Mouse (Mus musculus) MEL (cell line): ENCODE data around the gene Qrfpr. TPM values are rescaled to one million over a fixed set of nuclear protein-coding genes. Genes with fewer than 3 reads are reported as not detected.
A peak's percentile ranks its signal among the peaks of the same experiment; 100 is the strongest.

Source experiments
- DNase-seq: peaks from one replicate; pipeline ENCODE4 v3.0.0; 2011; ENCODE audit warnings: low read depth, low spot score
- H3K27ac ChIP-seq: 2 replicates; pipeline ENCODE4 v1.5.1; 2012; ENCODE audit warnings: low read depth, mild to moderate bottlenecking, control low read depth, low read length, moderate library complexity; ENCODE audit not compliant: control insufficient read depth
- H3K27me3 ChIP-seq, 2 experiments: fragments of 150-350 bp in 1 of 2; sonication (generic) in 1 of 2; 2 replicates each; pipeline ENCODE4 v1.6.1; 2012; ENCODE audit warnings: low read length in 2 of 2, mild to moderate bottlenecking in 2 of 2, improper control_type of control experiment in 1 of 2, moderate library complexity in 1 of 2; ENCODE audit not compliant: insufficient read depth in 2 of 2, control insufficient read depth in 1 of 2
- H3K36me3 ChIP-seq, 2 experiments: 2 replicates each; pipeline ENCODE4 v1.6.1; 2012 to 2014; ENCODE audit warnings: low read length in 2 of 2, improper control_type of control experiment in 1 of 2, inconsistent platforms in 1 of 2, mild to moderate bottlenecking in 1 of 2; ENCODE audit not compliant: insufficient read depth in 2 of 2, control insufficient read depth in 1 of 2
- H3K4me1 ChIP-seq, 2 experiments: fragments of 150-350 bp in 1 of 2; sonication (generic) in 1 of 2; 2 replicates each; pipeline ENCODE4 v1.6.1; 2012; ENCODE audit warnings: low read length in 2 of 2, improper control_type of control experiment in 1 of 2, mild to moderate bottlenecking in 1 of 2; ENCODE audit not compliant: insufficient read depth in 2 of 2, control insufficient read depth in 1 of 2
- H3K4me3 ChIP-seq, 2 experiments: fragments of 150-350 bp in 1 of 2; sonication (generic) in 1 of 2; 2 replicates each; pipeline ENCODE4 v1.5.1; 2012; ENCODE audit warnings: low read depth in 2 of 2, low read length in 2 of 2, mild to moderate bottlenecking in 2 of 2, moderate library complexity in 2 of 2, control low read depth in 1 of 2, improper control_type of control experiment in 1 of 2; ENCODE audit not compliant: control insufficient read depth in 1 of 2, insufficient read depth in 1 of 2
- H3K79me2 ChIP-seq: 2 replicates; pipeline ENCODE4 v1.6.1; 2012; ENCODE audit warnings: mild to moderate bottlenecking, low read length, moderate library complexity; ENCODE audit not compliant: control insufficient read depth, poor library complexity, insufficient read depth
- H3K9ac ChIP-seq: 2 replicates; pipeline ENCODE4 v1.6.1; 2012; ENCODE audit warnings: low read depth, mild to moderate bottlenecking, control low read depth, low read length, moderate library complexity; ENCODE audit not compliant: control insufficient read depth, poor library complexity, severe bottlenecking
- H3K9me3 ChIP-seq: fragments of 150-350 bp; sonication (generic); replicated peaks from 2 replicates; pipeline ENCODE4 v1.6.1; 2012; ENCODE audit warnings: mild to moderate bottlenecking, low read length, improper control_type of control experiment, moderate library complexity; ENCODE audit not compliant: insufficient read depth
- BHLHE40 ChIP-seq: IDR thresholded peaks from 2 replicates; pipeline ENCODE4 v1.6.1; 2012; ENCODE audit warnings: low read depth, mild to moderate bottlenecking, inconsistent platforms, low read length, improper control_type of control experiment, borderline replicate concordance
- CHD1 ChIP-seq: IDR thresholded peaks from 2 replicates; pipeline ENCODE4 v1.6.1; 2012; ENCODE audit warnings: low read depth, mild to moderate bottlenecking, inconsistent platforms, low read length, improper control_type of control experiment
- CTCF ChIP-seq, 3 experiments: IDR thresholded peaks in 2 of 3; conservative IDR thresholded peaks in 1 of 3; 2 replicates each; pipeline ENCODE4 v1.5.1; 2011 to 2012; ENCODE audit warnings: low read length in 3 of 3, low read depth in 2 of 3, mild to moderate bottlenecking in 2 of 3, improper control_type of control experiment in 1 of 3, inconsistent platforms in 1 of 3, mixed read lengths in 1 of 3, moderate library complexity in 1 of 3; ENCODE audit not compliant: control insufficient read depth in 1 of 3, insufficient read depth in 1 of 3, poor library complexity in 1 of 3, severe bottlenecking in 1 of 3
- GABPA ChIP-seq: IDR thresholded peaks from 2 replicates; pipeline ENCODE4 v1.6.1; 2012; ENCODE audit warnings: low read depth, mild to moderate bottlenecking, inconsistent platforms, low read length, improper control_type of control experiment, moderate library complexity
- GATA1 ChIP-seq: IDR thresholded peaks from 2 replicates; pipeline ENCODE4 v1.6.1; 2011; ENCODE audit warnings: low read depth, low read length, improper control_type of control experiment
- HCFC1 ChIP-seq: IDR thresholded peaks from 2 replicates; pipeline ENCODE4 v1.6.1; 2012; ENCODE audit warnings: low read depth, mild to moderate bottlenecking, inconsistent platforms, low read length, improper control_type of control experiment, moderate library complexity
- JUND ChIP-seq: IDR thresholded peaks from 2 replicates; pipeline ENCODE4 v1.6.1; 2011; ENCODE audit warnings: low read depth, mild to moderate bottlenecking, improper control_type of control experiment, low read length
- MAZ ChIP-seq: IDR thresholded peaks from 2 replicates; pipeline ENCODE4 v1.6.1; 2012; ENCODE audit warnings: low read depth, mild to moderate bottlenecking, inconsistent platforms, low read length, improper control_type of control experiment
- MEF2A ChIP-seq: IDR thresholded peaks from 2 replicates; pipeline ENCODE4 v1.6.1; 2014; ENCODE audit warnings: low read depth, mild to moderate bottlenecking, inconsistent platforms, low read length, improper control_type of control experiment; ENCODE audit not compliant: poor library complexity, insufficient replicate concordance, severe bottlenecking; ENCODE audit errors: extremely low read depth
- MYB ChIP-seq: IDR thresholded peaks from 2 replicates; pipeline ENCODE4 v1.6.1; 2011; ENCODE audit warnings: mild to moderate bottlenecking, low read depth, low read length, improper control_type of control experiment
- MYC ChIP-seq: IDR thresholded peaks from 2 replicates; pipeline ENCODE4 v1.6.1; 2011; ENCODE audit warnings: low read depth, mild to moderate bottlenecking, low read length, improper control_type of control experiment, moderate library complexity
- NELFE ChIP-seq: IDR thresholded peaks from 2 replicates; pipeline ENCODE4 v1.6.1; 2011; ENCODE audit warnings: low read depth, low read length, improper control_type of control experiment
- POLR2AphosphoS5 ChIP-seq: IDR thresholded peaks from 2 replicates; pipeline ENCODE4 v1.6.1; 2012; ENCODE audit warnings: low read depth, borderline replicate concordance, mild to moderate bottlenecking, inconsistent platforms, low read length, moderate library complexity, mixed read lengths
- RAD21 ChIP-seq: IDR thresholded peaks from 2 replicates; pipeline ENCODE4 v1.6.1; 2011; ENCODE audit warnings: mild to moderate bottlenecking, low read depth, low read length, improper control_type of control experiment
- SIN3A ChIP-seq: IDR thresholded peaks from 2 replicates; pipeline ENCODE4 v1.6.1; 2012; ENCODE audit warnings: low read length, improper control_type of control experiment, inconsistent platforms
- SMC3 ChIP-seq: IDR thresholded peaks from 2 replicates; pipeline ENCODE4 v1.6.1; 2011; ENCODE audit warnings: low read depth, low read length, improper control_type of control experiment
- TCF12 ChIP-seq: IDR thresholded peaks from 2 replicates; pipeline ENCODE4 v1.6.1; 2014; ENCODE audit warnings: low read depth, mild to moderate bottlenecking, inconsistent platforms, low read length, improper control_type of control experiment, moderate library complexity
- UBTF ChIP-seq: IDR thresholded peaks from 2 replicates; pipeline ENCODE4 v1.6.1; 2012; ENCODE audit warnings: low read depth, mild to moderate bottlenecking, inconsistent platforms, low read length, improper control_type of control experiment, moderate library complexity, borderline replicate concordance; ENCODE audit not compliant: insufficient read depth
- USF2 ChIP-seq, 2 experiments: IDR thresholded peaks; 2 replicates each; pipeline ENCODE4 v1.6.1; 2011 to 2012; ENCODE audit warnings: improper control_type of control experiment in 2 of 2, low read length in 2 of 2, borderline replicate concordance in 1 of 2, inconsistent platforms in 1 of 2, low read depth in 1 of 2, mild to moderate bottlenecking in 1 of 2; ENCODE audit not compliant: insufficient read depth in 1 of 2
- ZC3H11A ChIP-seq: IDR thresholded peaks from 2 replicates; pipeline ENCODE4 v1.6.1; 2012; ENCODE audit warnings: low read depth, mild to moderate bottlenecking, inconsistent platforms, low read length, improper control_type of control experiment
- ZNF384 ChIP-seq: IDR thresholded peaks from 2 replicates; pipeline ENCODE4 v1.6.1; 2012; ENCODE audit warnings: low read depth, mild to moderate bottlenecking, inconsistent platforms, low read length, improper control_type of control experiment
- polyA plus RNA-seq, 2 experiments: library from polyadenylated mRNA; stranded (reverse) in 1 of 2; unstranded in 1 of 2; fragments of >175 nt in 1 of 2; fragments of >200 nt in 1 of 2; gene quantifications; 2 replicates each; pipeline versions ENCODE4 v1.2.1 to v1.2.4; 2012; ENCODE audit warnings: low replicate concordance in 2 of 2, low read depth in 1 of 2; ENCODE audit not compliant: insufficient read length in 2 of 2, insufficient read depth in 1 of 2, missing spikeins in 1 of 2
- total RNA-seq: library from RNA; depleted of rRNA; stranded (reverse); fragments of 300-350 nt; gene quantifications from 2 replicates; pipeline ENCODE4 v1.2.3, GENCODE M21; 2012

The Qrfpr gene
- total and polyA plus RNA-seq, 3 experiments, result not detected

DNA sequence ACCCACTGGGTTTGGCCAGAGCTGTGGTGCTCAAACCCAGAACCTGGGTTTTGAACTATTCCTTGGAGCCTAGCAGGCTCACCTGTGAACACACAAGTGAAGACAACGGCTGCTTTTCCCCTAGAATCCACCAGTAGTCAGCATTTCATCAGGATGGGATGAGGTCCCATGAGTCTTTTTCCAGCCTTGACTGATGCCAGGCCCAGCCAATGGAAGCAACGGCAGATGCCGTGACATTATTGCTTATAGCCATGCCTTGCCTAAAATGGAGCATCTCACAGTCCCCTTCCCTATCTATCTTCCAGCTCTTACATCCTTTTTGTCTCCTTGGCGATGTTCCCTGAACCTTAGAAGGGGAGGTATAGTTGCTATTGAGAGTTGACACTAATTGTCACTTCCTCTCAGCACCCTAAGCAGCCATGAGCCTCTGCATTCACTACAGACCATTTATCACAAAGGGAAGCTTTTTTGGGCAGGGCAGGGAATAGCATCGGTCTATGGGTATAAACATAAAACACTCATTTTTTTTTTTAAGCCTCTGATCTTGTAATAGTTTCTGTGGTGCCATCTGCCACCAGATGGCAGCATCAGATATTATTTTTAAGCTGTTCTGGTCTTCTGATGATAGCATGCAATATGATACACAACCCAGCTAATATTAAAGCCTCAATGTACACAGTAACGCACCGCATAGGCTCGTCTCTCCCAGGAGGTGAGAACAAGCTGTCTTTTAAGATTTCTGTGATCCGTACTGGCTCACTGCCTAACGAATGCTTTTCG lies 12.1 kb downstream of the Qrfpr start:
- peaks cover 6 to 13% of the 10 kb centered on the region in 2 experiments; a peak in 3 of 4 replicates for H3K27me3 ChIP-seq
- no peak overlapping the region for H3K9ac ChIP-seq
- H3K27ac ChIP-seq, result no peak overlapping the region
- DNase-seq, result peak; percentile 65
- H3K9me3 ChIP-seq, result no peaks in the 10 kb centered on the region
- no peaks in the 10 kb centered on the region for H3K79me2 ChIP-seq
- H3K4me3 ChIP-seq, result no peak overlapping the region
- H3K36me3 ChIP-seq, result no peaks in the 10 kb centered on the region
- TF ChIP-seq ZC3H11A, result peak; percentile 89
- TF ChIP-seq RAD21, result peak; percentile 81
- peak; percentile 88 for TF ChIP-seq ZNF384
- no peak for TF ChIP-seq MYB
- no peak for TF ChIP-seq USF2 (IDR thresholded peaks at IDR 0.05; ENCODE audit: borderline replicate concordance in 1 of 2, insufficient read depth in 1 of 2, low read depth in 1 of 2, low read length in 2 of 2)
- TF ChIP-seq CTCF (IDR thresholded peaks at IDR 0.05 in 2 of 3, conservative IDR thresholded peaks at IDR 0.05 in 1 of 3; ENCODE audit: control insufficient read depth in 1 of 3, insufficient read depth in 1 of 3, low read depth in 2 of 3, low read length in 3 of 3, poor library complexity in 1 of 3, severe bottlenecking in 1 of 3), result peak; percentile 16 to 84 (median 31); a peak in 4 of 6 replicates
- TF ChIP-seq SIN3A, result 0 out of 2 replicates have a peak, but pooled peaks have one; percentile 41
- TF ChIP-seq TCF12, result no peak
- peak; percentile 96 for TF ChIP-seq SMC3
- no peak for TF ChIP-seq JUND
- TF ChIP-seq HCFC1, result 0 out of 2 replicates have a peak, but pooled peaks have one; percentile 22
- H3K4me1 ChIP-seq, result no peaks in the 10 kb centered on the region

DNA sequence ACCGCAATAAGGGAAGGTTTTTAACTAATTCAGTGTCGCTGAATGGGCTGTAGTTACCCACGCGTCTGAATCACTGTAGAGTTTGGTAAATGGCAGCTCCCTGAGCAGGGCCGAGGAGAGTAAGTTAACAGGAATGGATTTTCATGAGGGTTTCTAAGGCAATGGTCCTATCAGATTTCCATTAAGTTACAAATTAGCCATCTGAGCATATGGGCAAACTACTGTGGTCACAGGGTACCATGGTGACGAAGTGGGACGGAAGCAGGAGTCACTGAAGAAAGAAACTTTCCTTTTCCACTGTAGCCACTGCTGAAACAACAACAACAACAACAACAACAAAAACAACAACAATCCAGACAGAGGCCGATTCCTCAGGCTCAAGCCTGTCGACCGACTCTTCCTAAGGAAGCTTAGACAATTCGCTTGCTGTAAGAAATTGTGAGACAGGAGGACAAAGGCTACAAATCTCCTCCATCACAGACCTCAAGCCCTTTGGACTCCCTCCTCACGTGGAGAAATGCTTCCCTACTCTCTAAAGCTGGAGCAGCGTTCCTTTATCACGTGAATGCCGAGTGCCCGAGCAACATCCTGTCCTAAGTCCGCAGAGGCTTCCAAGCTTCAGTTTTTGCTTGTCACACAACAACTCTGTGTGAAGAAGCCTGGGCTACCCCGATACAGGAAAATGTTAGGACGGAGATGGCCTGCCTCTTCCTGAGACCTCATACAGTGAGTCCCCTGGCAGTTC lies 14.4 kb downstream of the Qrfpr start:
- Histone ChIP-seq H3K27ac (no peak overlapping the region), H3K9me3 (no peaks in the 10 kb centered on the region), H3K27me3 (peaks cover 4 to 13% of the 10 kb centered on the region in 2 experiments; a peak in 3 of 4 replicates), H3K36me3 (no peaks in the 10 kb centered on the region), H3K4me3 (no peak overlapping the region), H3K9ac (no peak overlapping the region), H3K4me1 (no peaks in the 10 kb centered on the region), H3K79me2 (no peaks in the 10 kb centered on the region)
- DNase-seq, result no peak
- no peak for TF ChIP-seq TCF12
- no peak for TF ChIP-seq GABPA
- no peak for TF ChIP-seq MAZ
- no peak for TF ChIP-seq RAD21
- TF ChIP-seq POLR2AphosphoS5, result no peak
- TF ChIP-seq CHD1, result no peak
- TF ChIP-seq NELFE, result no peak
- no peak for TF ChIP-seq SMC3
- TF ChIP-seq MYB, result no peak
- no peak for TF ChIP-seq UBTF
- no peak for TF ChIP-seq GATA1
- TF ChIP-seq MYC, result no peak
- no peak for TF ChIP-seq BHLHE40
- no peak for TF ChIP-seq MEF2A
- no peak for TF ChIP-seq JUND
